Mouse (Mus musculus) midbrain, postnatal 0 days (tissue): ENCODE measurements around the gene Dhx16. TPM values are rescaled to one million over a fixed set of nuclear protein-coding genes. Genes with fewer than 3 reads are reported as not detected.

ENCODE experiments used
- ATAC-seq: fragments of 200-750 bp; cut with Nextera tagmentation; 2 replicates; pipeline ENCODE4 v1.8.0; 2017; ENCODE audit warnings: moderate number of reproducible peaks, mild to moderate bottlenecking, moderate TSS enrichment, moderate library complexity; ENCODE audit not compliant: low FRiP score
- DNase-seq: peaks from one replicate; pipeline ENCODE4 v3.0.0-alpha.2; 2015; ENCODE audit warnings: low spot score
- H3K27ac ChIP-seq: fragments of 300-500 bp; sonication (generic); 2 replicates; pipeline ENCODE4 v1.5.1; 2014; ENCODE audit warnings: low read depth, mild to moderate bottlenecking, low read length, mixed read lengths
- H3K27me3 ChIP-seq: fragments of 300-500 bp; sonication (generic); 2 replicates; pipeline ENCODE4 v1.6.1; 2014; ENCODE audit warnings: low read length, control low read depth, mixed read lengths; ENCODE audit not compliant: insufficient read depth
- H3K36me3 ChIP-seq: fragments of 300-500 bp; sonication (generic); 2 replicates; pipeline ENCODE4 v1.6.1; 2014; ENCODE audit warnings: low read length, control low read depth, mixed read lengths; ENCODE audit not compliant: insufficient read depth
- H3K4me1 ChIP-seq: fragments of 300-500 bp; sonication (generic); 2 replicates; pipeline ENCODE4 v1.6.1; 2014; ENCODE audit warnings: mild to moderate bottlenecking, control low read depth, antibody characterized with exemption, low read length, mixed read lengths; ENCODE audit not compliant: insufficient read depth
- H3K4me2 ChIP-seq: fragments of 300-500 bp; sonication (generic); 2 replicates; pipeline ENCODE4 v1.6.1; 2014; ENCODE audit warnings: low read depth, mild to moderate bottlenecking, low read length, mixed read lengths; ENCODE audit not compliant: poor library complexity, severe bottlenecking
- H3K4me3 ChIP-seq: fragments of 300-500 bp; sonication (generic); 2 replicates; pipeline ENCODE4 v1.5.1; 2014; ENCODE audit warnings: low read depth, mild to moderate bottlenecking, low read length, moderate library complexity
- H3K9ac ChIP-seq: fragments of 300-500 bp; sonication (generic); replicated peaks from 2 replicates; pipeline ENCODE4 v1.6.1; 2014; ENCODE audit warnings: mild to moderate bottlenecking, low read length, moderate library complexity, mixed read lengths; ENCODE audit not compliant: poor library complexity, severe bottlenecking
- H3K9me3 ChIP-seq: fragments of 300-500 bp; sonication (generic); 2 replicates; pipeline ENCODE4 v1.6.1; 2016; ENCODE audit warnings: low read length, control low read depth
- CTCF ChIP-seq: IDR thresholded peaks from 2 replicates; pipeline ENCODE4 v1.5.1; 2016; ENCODE audit warnings: antibody characterized with exemption, mild to moderate bottlenecking
- WGBS: fragments of 180-500 bp; shearing (Covaris S2); extraction: QIAGEN DNeasy Blood & Tissue Kit; methylation state at CpG from one replicate; pipeline ENCODE4 v1.1.7; 2014; 5-methylcytosine and 5-hydroxymethylcytosine counted together
- polyA plus RNA-seq: library from polyadenylated mRNA; unstranded; fragments of >200 nt; fragmentation: Nextera tagmentation; extraction: Ambion mirVana; gene quantifications from 2 replicates; pipeline ENCODE4 v1.2.1, GENCODE M21; 2015
- total RNA-seq: library from RNA; depleted of rRNA; stranded (reverse); fragments of >200 nt; gene quantifications from 2 replicates; pipeline ENCODE4 v1.2.3, GENCODE M21; 2014

Gene Dhx16
- total and polyA plus RNA-seq, 2 experiments from 2014 or later, result 25.1 to 26.7 TPM

GRCm38 (mm10) chr17:35917143-35917462 is 37.5 kb downstream of the Dhx16 start:
- Histone ChIP-seq H3K27me3 (no peaks in the 10 kb centered on the region), H3K4me3 (peak overlapping the region; percentile 49), H3K27ac (peak overlapping the region; percentile 98), H3K9me3 (no peaks in the 10 kb centered on the region), H3K36me3 (no peaks in the 10 kb centered on the region), H3K9ac (peak overlapping the region; percentile 91), H3K4me2 (peak overlapping the region; percentile 64), H3K4me1 (peaks cover 11% of the 10 kb centered on the region; the same call in 1 of the 2 replicates)
- 1% methylated on average over 8 of the region's 8 CpGs for WGBS
- no peak for ATAC-seq
- DNase-seq, result no peak
- TF ChIP-seq CTCF, result no peak

- H3K4me1 ChIP-seq, result peaks cover 11% of the 10 kb centered on the region; the same call in 1 of the 2 replicates
- peak overlapping the region; percentile 64 for H3K4me2 ChIP-seq
- no peaks in the 10 kb centered on the region for H3K27me3 ChIP-seq
- under 1% methylated on average over 13 of the region's 13 CpGs for WGBS
- no peak for TF ChIP-seq CTCF
- peak overlapping the region; percentile 91 for H3K9ac ChIP-seq
- H3K9me3 ChIP-seq, result no peaks in the 10 kb centered on the region
- peak overlapping the region; percentile 98 for H3K27ac ChIP-seq
- H3K36me3 ChIP-seq, result no peaks in the 10 kb centered on the region
- DNase-seq (peak; percentile 94), ATAC-seq (peak; percentile 25)
- H3K4me3 ChIP-seq, result peak overlapping the region; percentile 49
These were observed 38.0 kb downstream of the Dhx16 start for GRCm38 (mm10) chr17:35917463-35918251.

- no peak for ATAC-seq
- peak; percentile 80 for DNase-seq
- WGBS, result under 1% methylated on average over 11 of the region's 11 CpGs
These were observed 38.8 kb downstream of the Dhx16 start for GRCm38 (mm10) chr17:35918276-35919059.

GRCm38 (mm10) chr17:35919060-35919715 is 39.6 kb downstream of the Dhx16 start:
- Histone ChIP-seq H3K36me3 (peaks cover 9% of the 10 kb centered on the region), H3K27ac (peak overlapping the region; percentile 98), H3K4me2 (peak overlapping the region; percentile 64), H3K4me1 (peaks cover 11% of the 10 kb centered on the region; the same call in 1 of the 2 replicates), H3K4me3 (peak overlapping the region; percentile 49), H3K9me3 (no peaks in the 10 kb centered on the region), H3K27me3 (no peaks in the 10 kb centered on the region), H3K9ac (peak overlapping the region; percentile 91)
- WGBS, result 1% methylated on average over 7 of the region's 7 CpGs
- DNase-seq (peak; percentile 99), ATAC-seq (peak; percentile 55)
- no peak for TF ChIP-seq CTCF

More at GRCm38 (mm10) chr17:35918276-35919059, 38.8 kb downstream of the Dhx16 start:
- H3K4me2 ChIP-seq, result peak overlapping the region; percentile 64
- H3K9me3 ChIP-seq, result no peaks in the 10 kb centered on the region
- peak overlapping the region; percentile 91 for H3K9ac ChIP-seq
- H3K27ac ChIP-seq, result peak overlapping the region; percentile 98
- TF ChIP-seq CTCF, result no peak
- H3K4me3 ChIP-seq, result peak overlapping the region; percentile 49
- H3K27me3 ChIP-seq, result no peaks in the 10 kb centered on the region
- peaks cover 3% of the 10 kb centered on the region; the same call in 1 of the 2 replicates for H3K36me3 ChIP-seq
- H3K4me1 ChIP-seq, result peaks cover 11% of the 10 kb centered on the region; the same call in 1 of the 2 replicates

- Histone ChIP-seq H3K9me3 (no peaks in the 10 kb centered on the region), H3K27me3 (no peaks in the 10 kb centered on the region), H3K4me3 (peak overlapping the region; percentile 49), H3K27ac (peak overlapping the region; percentile 98), H3K4me2 (peak overlapping the region; percentile 64), H3K36me3 (peaks cover 16% of the 10 kb centered on the region), H3K4me1 (peaks cover 11% of the 10 kb centered on the region; the same call in 1 of the 2 replicates), H3K9ac (peak overlapping the region; percentile 48; the same call in 1 of the 2 replicates)
- ATAC-seq (no peak), DNase-seq (no peak)
- TF ChIP-seq CTCF, result no peak
- 28% methylated on average over 6 of the region's 6 CpGs for WGBS
These were observed 40.3 kb downstream of the Dhx16 start for GRCm38 (mm10) chr17:35919864-35920301.
